Mouse (Mus musculus): ENCODE data around the gene Gm3182. TPM values are rescaled to one million over a fixed set of nuclear protein-coding genes. Genes with fewer than 3 reads are reported as not detected.
"Not testable (repeated sequence)": the region's sequence is repeated elsewhere in the genome, so short reads cannot be mapped to it uniquely, and the experiment has no call there.

Gene Gm3182
- 0.58 TPM in 1 of 2 replicates, not detected in the other for total RNA-seq (2017)

DNA sequence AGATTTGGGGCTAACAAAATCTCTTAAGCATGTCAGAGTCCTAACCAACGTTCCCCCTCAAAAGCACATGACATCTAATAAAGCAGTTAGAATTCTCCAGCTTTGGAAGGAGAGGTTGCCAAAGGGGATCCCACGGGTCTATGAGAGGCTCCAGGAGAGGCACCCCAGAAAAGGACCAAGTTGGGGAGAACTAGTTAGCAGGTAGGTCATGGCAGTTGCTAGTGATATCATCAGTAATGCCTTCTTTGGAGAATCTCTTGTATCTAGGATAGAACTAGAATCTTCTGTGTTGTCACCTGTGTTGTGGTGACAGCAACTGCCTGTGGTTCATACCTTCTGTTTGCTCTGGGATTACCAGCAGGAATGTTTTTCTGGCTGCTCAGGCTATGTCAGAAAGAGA is at the start of gene Gm3182:
TSS of gene Gm3182 (plus strand) at position 301 of the 400 bp plus-strand sequence.
- not testable (repeated sequence) for ATAC-seq (ENCODE audit: extremely low read depth, insufficient number of reproducible peaks, low FRiP score, poor library complexity, severe bottlenecking)

DNA sequence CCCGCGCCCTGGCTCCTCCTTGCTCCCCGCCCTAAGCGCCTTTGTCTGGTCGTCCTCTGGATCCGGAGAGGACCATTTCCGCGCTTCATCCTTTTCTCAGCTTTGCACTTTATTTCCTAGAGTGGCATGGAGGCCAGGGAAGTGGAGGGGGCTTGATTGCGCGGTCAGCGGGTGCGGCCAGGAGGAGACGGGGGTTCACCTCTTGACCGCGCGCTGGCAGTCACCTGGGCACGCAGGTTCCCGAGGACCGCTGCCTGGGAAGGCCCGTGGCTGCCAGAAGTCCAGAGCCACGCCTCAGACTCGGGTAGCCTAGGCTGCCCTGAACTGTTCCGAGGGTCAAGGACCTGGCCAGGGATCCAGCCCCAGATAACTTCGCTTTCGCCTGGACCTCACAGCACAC is 17.9 kb downstream of the Gm3182 start:
- ATAC-seq (ENCODE audit: extremely low read depth, insufficient number of reproducible peaks, low FRiP score, poor library complexity, severe bottlenecking): not testable (repeated sequence)

Other genes starting within 250 kb of the Gm3182 start
- gene Gm3138, start 232.1 kb upstream of the Gm3182 start, total RNA-seq (2017): 0.23 TPM in 1 of 2 replicates, not detected in the other
- gene Gm3149, start 164.5 kb upstream of the Gm3182 start, total RNA-seq (2017): not detected in 2 replicates
- not detected in 2 replicates for gene 2610042L04Rik, start 147.0 kb upstream of the Gm3182 start, total RNA-seq (2017)
- not detected in 2 replicates for gene Gm3159, start 84.2 kb upstream of the Gm3182 start, total RNA-seq (2017)
- gene Gm3164, start 66.3 kb upstream of the Gm3182 start, total RNA-seq (2017): 0.47 TPM in 1 of 2 replicates, not detected in the other
- gene Gm3173, start 50.8 kb upstream of the Gm3182 start, total RNA-seq (2017): 1.2 TPM in 1 of 2 replicates, not detected in the other
- gene Gm3047, start 73.7 kb downstream of the Gm3182 start, total RNA-seq (2017): not detected in 2 replicates
- not detected in 2 replicates for gene Gm8159, start 150.6 kb downstream of the Gm3182 start, total RNA-seq (2017)
- not detected in 2 replicates for gene Gm3239, start 182.4 kb downstream of the Gm3182 start, total RNA-seq (2017)
- gene Gm7876, start 227.5 kb downstream of the Gm3182 start, total RNA-seq (2017): not detected in 2 replicates
- not detected in 2 replicates for gene Gm3252, start 245.0 kb downstream of the Gm3182 start, total RNA-seq (2017)